Mouse (Mus musculus) liver, postnatal 0 days (tissue): Measurements from ENCODE around the gene 9930104L06Rik.

Experiments
- CTCF ChIP-seq: sonication (generic); IDR thresholded peaks from 2 replicates; pipeline ENCODE4 v1.5.1; 2016; ENCODE audit warnings: antibody characterized with exemption, low read depth
- EP300 ChIP-seq: IDR thresholded peaks from 2 replicates; pipeline ENCODE4 v1.6.1; 2016; ENCODE audit warnings: antibody characterized with exemption, low read depth, mild to moderate bottlenecking

DNA sequence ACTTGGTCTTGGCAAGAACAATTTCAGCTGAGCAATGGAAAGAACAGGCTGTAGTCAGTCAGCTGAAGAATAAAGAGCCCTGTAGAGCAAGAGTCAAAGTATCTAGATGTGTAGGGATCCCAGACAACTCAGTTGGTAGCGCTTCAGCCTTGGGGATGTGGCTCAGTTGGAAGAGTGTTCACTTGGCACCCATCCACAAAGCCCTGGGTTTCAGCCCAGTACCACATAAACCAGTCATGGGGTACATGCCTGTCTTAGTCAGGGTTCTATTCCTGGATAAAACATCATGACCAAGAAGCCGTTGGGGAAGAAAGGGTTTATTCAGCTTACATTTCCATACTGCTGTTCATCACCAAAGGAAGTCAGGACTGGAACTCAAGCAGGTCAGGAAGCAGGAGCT, 46.9 kb upstream of the 9930104L06Rik start:
- no peak for TF ChIP-seq CTCF
- TF ChIP-seq EP300, result no peak
